ENCODE assay signal across 8 mouse cellular contexts in genomic region chr6:143100478-143101115, GRCm38 (mm10). TPM values are rescaled to one million over a fixed set of nuclear protein-coding genes. Genes with fewer than 3 reads are reported as not detected.
DNase-seq lines count a peak whose midpoint lies in the region; ATAC-seq and TF ChIP-seq lines count a peak whose summit lies in the region.

No protein-coding gene starts in this region.

- H3K4me1 ChIP-seq in heart, embryonic 10.5 days = peaks cover 9% of the 10 kb centered on the region
- peaks cover 16% of the 10 kb centered on the region for H3K4me1 ChIP-seq in forebrain, embryonic 12.5 days
- H3K4me1 ChIP-seq in liver, embryonic 15.5 days (replicated peaks) = peaks cover 31% of the 10 kb centered on the region

- ATAC-seq in forebrain, embryonic 12.5 days (ENCODE audit: low FRiP score) = no peak
- peak; percentile 1; the same call in 1 of the 2 replicates for ATAC-seq in liver, embryonic 15.5 days (ENCODE audit: insufficient read depth)

- no peaks in the 10 kb centered on the region for H3K27me3 ChIP-seq in heart, embryonic 10.5 days (ENCODE audit: insufficient read depth, poor library complexity, severe bottlenecking)
- no peaks in the 10 kb centered on the region for H3K27me3 ChIP-seq in C2C12 (ENCODE audit: control insufficient read depth, insufficient read depth, insufficient read length)
- H3K27me3 ChIP-seq in forebrain, embryonic 12.5 days = peaks cover 8% of the 10 kb centered on the region
- no peaks in the 10 kb centered on the region for H3K27me3 ChIP-seq in liver, embryonic 15.5 days

- 50% methylated on average over 8 of the region's 8 CpGs for WGBS in heart, embryonic 10.5 days
- 56% methylated on average over 8 of the region's 8 CpGs for WGBS in forebrain, embryonic 12.5 days
- WGBS in liver, embryonic 15.5 days (ENCODE audit: insufficient replicate concordance) = 51% methylated on average over 8 of the region's 8 CpGs

- no peak for TF ChIP-seq CTCF in C2C12 (IDR thresholded peaks at IDR 0.05; ENCODE audit: control insufficient read depth, insufficient read depth, insufficient read length)

- H3K9me3 ChIP-seq in heart, embryonic 10.5 days = no peaks in the 10 kb centered on the region
- no peaks in the 10 kb centered on the region for H3K9me3 ChIP-seq in forebrain, embryonic 12.5 days
- no peaks in the 10 kb centered on the region for H3K9me3 ChIP-seq in liver, embryonic 15.5 days (replicated peaks)

- H3K79me3 ChIP-seq in C2C12 (ENCODE audit: low read depth) = no peaks in the 10 kb centered on the region

- H3K4me3 ChIP-seq in heart, embryonic 10.5 days = peak overlapping the region; percentile 97
- H3K4me3 ChIP-seq in C2C12 (ENCODE audit: insufficient read depth, poor library complexity, severe bottlenecking) = peak overlapping the region; percentile 57
- peak overlapping the region; percentile 83 for H3K4me3 ChIP-seq in forebrain, embryonic 12.5 days (replicated peaks)
- H3K4me3 ChIP-seq in liver, embryonic 15.5 days (replicated peaks) = peak overlapping the region; percentile 97

- peak overlapping the region; percentile 96 for H3K27ac ChIP-seq in heart, embryonic 10.5 days
- H3K27ac ChIP-seq in forebrain, embryonic 12.5 days = no peak overlapping the region
- peak overlapping the region; percentile 95 for H3K27ac ChIP-seq in liver, embryonic 15.5 days (replicated peaks)

- 0 out of 2 replicates have a peak, but pooled peaks cover 2% of the 10 kb centered on the region for H3K36me3 ChIP-seq in heart, embryonic 10.5 days
- peaks cover 5% of the 10 kb centered on the region for H3K36me3 ChIP-seq in C2C12 (ENCODE audit: control insufficient read depth, insufficient read depth)
- 0 out of 2 replicates have a peak, but pooled peaks cover 9% of the 10 kb centered on the region for H3K36me3 ChIP-seq in forebrain, embryonic 12.5 days (replicated peaks)
- H3K36me3 ChIP-seq in liver, embryonic 15.5 days (replicated peaks) = peaks cover 19% of the 10 kb centered on the region

- H3ac ChIP-seq in C2C12 (ENCODE audit: control insufficient read depth, insufficient read length, low read depth) = peak overlapping the region; percentile 49

- peak overlapping the region; percentile 90; the same call in 1 of the 2 replicates for H3K9ac ChIP-seq in forebrain, embryonic 12.5 days
- peak overlapping the region; percentile 68 for H3K9ac ChIP-seq in liver, embryonic 15.5 days

- DNase-seq in heart, embryonic 10.5 days (ENCODE audit: low spot score) = no peak
- no peak for DNase-seq in heart, postnatal 4 days
- DNase-seq in ovary, postnatal 36 days (ENCODE audit: low spot score) = no peak
- no peak for DNase-seq in layer of hippocampus, postnatal 25 days (ENCODE audit: extremely low spot score in 1 of 2, low spot score in 1 of 2)
- DNase-seq in thymus, postnatal 14 days = no peak

- peak overlapping the region; percentile 75 for H3K4me2 ChIP-seq in forebrain, embryonic 12.5 days
- peak overlapping the region; percentile 84 for H3K4me2 ChIP-seq in liver, embryonic 15.5 days

- H3K79me2 ChIP-seq in C2C12 (ENCODE audit: control insufficient read depth, insufficient read depth) = peaks cover 8% of the 10 kb centered on the region

TF ChIP-seq in C2C12, 6 proteins besides CTCF, POLR2A, EP300 and RAD21:
- no peak for TF ChIP-seq MYOD1 (IDR thresholded peaks at IDR 0.05; ENCODE audit: control insufficient read depth, insufficient read length, low read depth)
- no peak for TF ChIP-seq MAX (IDR thresholded peaks at IDR 0.05)
- no peak for TF ChIP-seq FOSL1 (IDR thresholded peaks at IDR 0.05; ENCODE audit: insufficient read depth, low read length, poor library complexity, severe bottlenecking)
- no peak for TF ChIP-seq CEBPB (IDR thresholded peaks at IDR 0.05; ENCODE audit: low read depth)
- no peak for TF ChIP-seq USF1 (IDR thresholded peaks at IDR 0.05; ENCODE audit: low read depth)
- TF ChIP-seq MYOG (IDR thresholded peaks at IDR 0.05; ENCODE audit: control insufficient read depth, extremely low read depth, insufficient read length) = no peak

RNA-seq across cellular contexts. Expression of gene C2cd5, which starts 0.7 kb away (rescaled TPM):
- polyA plus RNA-seq in heart, embryonic 10.5 days (2016; fragmentation: Nextera tagmentation; extraction: Ambion mirVana) = 27.3 and 28.5 TPM in 2 replicates
- 10 to 100 TPM; 21.5 to 24.9 TPM for total RNA-seq in heart, postnatal 4 days (2021)
- 4.8 TPM for polyA plus RNA-seq in C2C12 (2012; fragmentation: generic; extraction: Trizol)
- polyA plus RNA-seq in forebrain, embryonic 12.5 days (2016; fragmentation: Nextera tagmentation; extraction: Ambion mirVana) = 44.6 and 46.0 TPM in 2 replicates
- polyA plus RNA-seq in liver, embryonic 15.5 days (2015; fragmentation: Nextera tagmentation; extraction: Ambion mirVana) = 17.8 TPM in 2 replicates
- 10 to 100 TPM; 76.5 to 92.8 TPM for total RNA-seq in layer of hippocampus, postnatal 25 days (2021)
